Mouse (Mus musculus) cerebellum, adult 8-10 months (tissue): ENCODE measurements around the gene Srbd1.
A peak's percentile ranks its signal among the peaks of the same experiment; 100 is the strongest.

Experiments
- DNase-seq: peaks from one replicate; pipeline ENCODE4 v3.0.0; 2022

Gene Srbd1

DNA sequence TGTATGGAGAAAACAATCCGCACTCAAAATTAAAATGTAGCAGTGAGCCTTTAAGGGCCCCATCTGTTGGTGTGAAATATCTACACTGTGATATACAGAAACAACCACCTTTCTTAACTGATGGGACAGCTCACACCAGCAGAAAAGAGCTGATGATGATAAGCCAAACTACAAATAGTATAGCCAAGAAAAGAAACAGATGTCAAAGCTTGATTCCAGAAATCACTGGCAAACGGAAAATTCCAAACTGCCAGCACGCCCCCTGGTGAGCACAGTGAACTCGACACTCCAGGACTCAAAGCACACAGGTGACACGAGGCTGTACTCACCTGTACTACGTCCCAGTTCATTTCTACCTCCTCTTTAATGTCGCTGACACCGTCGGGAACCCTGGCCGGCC lies 9.1 kb downstream of the Srbd1 start:
- DNase-seq = no peak

DNA sequence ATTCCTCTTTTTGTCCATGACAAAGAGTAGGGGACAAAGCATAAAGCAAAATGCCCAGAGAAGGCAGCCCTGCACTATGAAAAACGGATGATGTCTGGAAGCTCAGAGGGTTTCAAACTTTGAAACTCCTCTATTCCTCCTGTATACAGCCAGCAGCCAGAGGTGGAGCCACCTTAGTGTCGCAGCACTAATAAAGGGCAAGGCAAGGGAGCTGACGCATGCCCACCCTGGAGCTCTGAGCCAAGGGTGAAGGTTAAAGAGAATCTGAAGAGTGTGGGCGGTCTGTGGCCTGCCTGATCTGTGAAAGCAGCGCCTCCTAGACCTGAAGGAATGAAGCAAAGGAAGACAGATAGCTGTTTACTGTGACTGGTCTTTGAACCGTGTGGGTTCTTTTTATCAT lies 10.5 kb downstream of the Srbd1 start:
- no peak for DNase-seq

DNA sequence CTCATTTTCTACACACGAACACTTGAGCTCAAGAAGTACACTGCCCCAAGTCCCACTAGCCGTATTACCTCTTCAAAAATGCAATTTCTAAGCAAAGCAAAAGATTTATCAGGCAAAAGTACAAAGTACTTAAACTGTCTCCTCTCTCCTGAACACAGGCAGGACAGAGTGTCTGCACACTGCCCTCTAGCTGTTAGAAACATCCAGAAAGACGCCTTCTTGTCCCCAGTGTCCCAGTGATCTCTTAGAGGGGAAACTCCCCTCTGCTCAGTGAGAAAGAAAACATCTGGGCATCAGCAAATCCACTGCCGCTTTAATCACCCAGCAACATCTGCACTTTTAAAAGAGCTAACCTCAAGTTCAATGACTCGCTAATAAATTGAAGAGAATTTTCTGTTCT lies 12.4 kb downstream of the Srbd1 start:
- no peak for DNase-seq

DNA sequence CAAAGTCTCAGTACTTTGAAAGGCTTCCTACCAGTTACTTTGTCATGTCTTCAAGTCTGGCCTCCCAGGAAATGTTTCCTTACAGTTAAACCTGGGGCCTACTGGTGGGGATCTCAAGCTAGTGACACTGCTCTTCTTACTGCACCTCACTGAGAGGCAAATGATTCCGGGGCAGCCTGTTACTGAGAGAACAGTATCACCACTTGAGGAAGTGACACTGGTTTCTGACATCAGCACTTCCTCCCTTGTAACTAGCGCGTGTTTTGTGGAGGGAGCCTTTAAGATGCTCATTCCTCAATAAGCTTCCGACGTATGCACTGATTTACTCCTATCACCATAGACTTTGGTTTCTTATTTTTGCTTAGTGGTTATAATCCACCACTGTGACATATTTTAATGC lies 16.8 kb downstream of the Srbd1 start:
- DNase-seq = no peak

DNA sequence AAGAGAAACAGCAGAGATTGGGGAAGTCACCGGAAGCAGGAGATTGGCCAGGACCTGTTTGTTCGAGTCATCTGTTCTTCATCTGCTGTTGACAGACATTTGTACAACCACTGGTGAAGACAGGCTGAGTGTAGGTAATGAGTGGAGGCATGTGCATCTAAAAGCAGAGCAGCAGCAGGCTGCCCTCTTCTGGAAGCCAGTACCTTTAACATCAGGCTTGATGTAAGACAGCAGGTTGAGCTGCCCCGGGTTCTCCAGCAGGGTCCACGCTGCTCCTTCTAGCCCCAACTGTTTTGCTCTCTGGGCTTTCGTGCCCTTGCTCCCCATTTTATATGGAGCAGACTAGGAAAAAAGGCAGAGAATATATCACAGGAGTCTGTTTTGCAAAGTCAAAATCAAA lies 19.1 kb downstream of the Srbd1 start:
- no peak for DNase-seq

DNA sequence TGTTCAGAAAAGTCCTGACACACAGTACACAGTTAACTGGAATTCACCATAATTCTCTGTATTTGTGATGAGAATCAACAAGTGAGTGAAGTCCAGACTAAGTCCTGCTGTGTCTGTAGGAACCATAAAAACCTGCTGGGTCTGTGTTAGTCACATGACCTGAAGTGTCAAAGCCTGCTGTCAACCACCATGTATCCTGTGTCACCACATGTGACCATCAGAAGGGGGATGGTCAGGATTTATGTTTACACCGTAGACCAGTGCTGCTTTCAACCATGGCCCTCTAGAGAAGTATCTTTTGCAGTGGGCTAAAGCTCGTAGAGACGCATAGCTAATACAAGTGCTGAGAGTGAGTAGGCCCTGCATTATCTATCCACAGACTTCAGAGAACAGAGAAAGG lies 21.8 kb downstream of the Srbd1 start:
- no peak for DNase-seq

DNA sequence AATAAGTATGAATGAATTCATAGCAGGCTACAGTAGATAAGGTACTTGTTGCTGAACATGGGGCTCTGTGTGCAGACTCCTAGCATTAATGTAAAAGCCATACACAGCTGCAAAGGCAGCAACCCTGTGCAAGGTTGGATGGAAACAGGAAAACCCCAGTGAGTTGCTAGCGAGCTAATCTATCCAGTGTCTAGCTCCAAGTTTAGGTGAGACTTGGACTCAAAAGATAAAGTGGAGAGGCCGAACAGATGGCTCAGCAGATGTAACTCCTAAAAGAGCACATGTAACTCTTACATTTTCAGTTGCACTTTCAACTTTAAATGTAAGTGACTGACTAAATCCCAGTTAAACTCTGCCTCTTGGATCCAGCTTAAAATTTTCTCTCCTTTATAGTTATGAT lies 48.1 kb downstream of the Srbd1 start:
- no peak for DNase-seq

DNA sequence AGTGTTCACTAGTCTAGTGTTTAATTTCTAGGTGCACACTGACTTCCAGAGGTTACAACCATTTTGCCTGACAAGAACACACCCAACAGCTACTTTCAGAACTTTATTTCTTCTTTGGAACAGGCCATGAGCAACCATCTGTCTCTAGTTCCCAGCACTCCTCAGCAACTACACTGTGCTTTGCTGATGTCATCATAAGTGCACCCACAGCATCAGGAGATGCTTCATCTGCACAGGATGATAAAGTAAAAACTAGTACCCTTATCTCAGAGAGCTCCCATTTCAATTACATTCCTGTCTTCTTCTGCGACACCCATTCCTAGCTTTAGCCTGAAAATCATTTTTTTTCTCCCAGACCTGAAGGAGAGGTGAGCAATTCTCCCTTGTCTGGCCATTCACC lies 51.9 kb downstream of the Srbd1 start:
- no peak for DNase-seq

DNA sequence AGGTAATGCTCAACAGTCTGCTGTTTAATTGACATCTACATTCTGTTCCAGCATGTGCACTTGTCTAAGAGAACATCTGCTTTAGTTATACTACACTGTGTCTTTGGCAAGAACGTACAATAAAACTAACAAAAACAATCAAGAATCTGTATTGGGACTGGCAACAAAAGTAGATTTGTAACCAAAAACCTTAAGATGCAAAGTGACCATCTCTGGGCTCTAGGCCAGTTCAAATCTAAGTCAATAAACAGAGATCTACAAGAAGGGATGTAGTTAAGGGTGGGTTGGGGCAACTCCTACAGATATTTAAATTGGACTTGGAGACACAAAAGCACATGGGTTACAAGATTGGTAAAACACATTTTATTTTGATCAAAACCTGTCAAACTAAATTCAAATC lies 53.3 kb downstream of the Srbd1 start:
- DNase-seq = no peak

DNA sequence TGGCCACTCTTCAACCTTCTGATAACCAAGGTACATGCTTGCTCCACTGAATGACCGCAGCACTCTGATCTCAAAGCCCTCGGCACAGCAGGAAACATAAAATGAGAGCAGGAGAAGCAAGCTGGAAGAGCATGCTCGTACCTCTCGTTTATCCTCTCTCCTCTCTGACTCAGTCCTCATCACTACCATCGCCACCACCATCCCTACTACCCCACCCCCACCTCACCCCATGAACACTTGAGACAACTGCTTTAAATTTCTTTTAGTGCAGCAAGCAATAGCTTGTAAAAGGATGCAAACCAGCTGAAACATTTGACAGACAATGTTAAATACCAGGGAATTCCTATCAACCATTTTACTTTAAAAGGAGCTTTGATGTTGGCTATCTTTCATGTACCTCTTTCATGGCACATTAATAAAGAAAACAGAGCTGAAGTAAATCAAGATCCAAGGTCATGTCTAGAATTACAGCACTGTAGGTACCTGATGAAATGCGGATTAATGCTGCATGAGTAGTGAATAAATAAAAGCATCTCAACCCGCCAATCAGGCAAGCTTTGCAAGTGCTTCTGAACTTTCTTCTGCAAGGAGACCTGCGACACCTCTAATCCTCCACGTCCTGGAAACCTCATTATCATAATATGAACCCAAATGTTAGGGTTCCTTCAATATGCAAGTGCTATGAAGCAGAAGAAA lies 54.9 kb downstream of the Srbd1 start:
- DNase-seq = no peak

DNA sequence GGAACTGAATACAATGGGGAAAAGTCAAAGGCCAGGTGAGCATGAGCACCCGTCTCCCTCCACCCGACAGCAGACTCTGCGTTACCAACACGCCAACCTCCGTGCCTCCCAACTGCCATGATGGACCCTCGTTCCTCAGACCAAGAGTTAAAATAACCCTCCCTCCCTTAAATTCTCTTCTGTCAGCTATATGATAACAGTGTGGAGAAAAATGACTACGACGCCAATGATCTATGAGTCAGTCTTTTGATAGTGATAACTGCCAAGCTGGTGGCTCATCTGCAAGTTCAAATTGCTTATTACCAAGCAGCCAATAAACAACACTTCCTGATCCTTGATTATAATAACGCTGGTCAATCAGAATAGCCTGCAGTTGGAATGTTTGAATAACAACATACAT lies 57.1 kb downstream of the Srbd1 start:
- DNase-seq = no peak

DNA sequence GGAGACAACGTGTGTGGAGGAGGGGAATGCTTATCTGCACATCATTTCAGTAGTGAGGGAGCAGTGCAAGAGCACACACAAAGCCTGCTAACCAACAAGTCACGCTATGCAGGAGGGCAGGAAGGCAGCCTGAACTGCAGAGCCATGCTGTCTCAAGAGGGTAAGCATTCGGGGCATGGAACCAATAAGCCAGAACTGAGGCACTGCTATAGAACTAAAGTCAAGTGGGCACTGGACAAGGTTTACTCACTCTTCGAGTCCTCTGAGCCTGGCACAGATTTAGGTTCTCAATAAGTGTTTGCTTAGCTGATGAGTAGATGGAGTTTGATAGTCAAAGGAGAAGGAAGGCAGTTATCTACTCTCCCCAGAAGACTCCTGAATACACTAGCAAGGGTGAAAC lies 58.8 kb downstream of the Srbd1 start:
- no peak for DNase-seq

DNA sequence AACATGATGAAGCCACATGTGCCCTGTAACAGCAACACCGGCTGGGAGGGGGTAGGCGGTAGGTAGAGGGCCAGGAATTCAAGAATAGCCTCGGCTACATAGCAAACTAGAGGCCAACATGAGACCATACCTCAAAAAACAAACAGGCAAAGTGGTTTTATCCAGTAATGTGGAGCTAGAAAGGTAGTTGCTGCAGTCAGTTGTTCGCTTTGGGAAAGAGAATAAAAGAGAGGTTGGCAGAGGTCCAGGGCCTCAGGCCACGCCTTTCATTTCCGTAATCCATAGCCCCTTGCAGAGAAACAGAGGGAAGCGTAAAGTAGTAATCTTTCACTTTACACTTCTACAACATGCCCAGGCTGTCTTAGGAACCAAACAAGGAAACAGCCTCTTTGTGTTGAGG lies 61.8 kb downstream of the Srbd1 start:
- no peak for DNase-seq

DNA sequence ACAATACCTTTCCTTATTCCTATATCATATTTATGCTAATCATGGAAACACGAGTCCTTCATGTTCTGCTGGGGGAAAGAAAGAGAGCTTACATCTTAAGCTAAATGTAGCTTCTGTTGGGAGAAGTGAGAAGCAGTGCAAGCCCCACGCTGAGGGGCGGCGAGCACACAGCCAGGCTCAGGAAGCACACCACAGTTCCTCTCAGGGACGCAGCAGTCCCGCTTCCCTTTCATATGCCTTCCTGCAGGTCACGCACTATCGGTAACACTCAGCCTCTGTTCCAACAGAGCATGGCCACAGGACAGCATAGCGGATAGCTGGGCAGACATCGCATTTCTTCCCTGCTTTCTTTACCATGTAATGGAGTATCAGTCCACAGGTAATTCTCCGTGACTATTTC lies 66.9 kb downstream of the Srbd1 start:
- DNase-seq = no peak

DNA sequence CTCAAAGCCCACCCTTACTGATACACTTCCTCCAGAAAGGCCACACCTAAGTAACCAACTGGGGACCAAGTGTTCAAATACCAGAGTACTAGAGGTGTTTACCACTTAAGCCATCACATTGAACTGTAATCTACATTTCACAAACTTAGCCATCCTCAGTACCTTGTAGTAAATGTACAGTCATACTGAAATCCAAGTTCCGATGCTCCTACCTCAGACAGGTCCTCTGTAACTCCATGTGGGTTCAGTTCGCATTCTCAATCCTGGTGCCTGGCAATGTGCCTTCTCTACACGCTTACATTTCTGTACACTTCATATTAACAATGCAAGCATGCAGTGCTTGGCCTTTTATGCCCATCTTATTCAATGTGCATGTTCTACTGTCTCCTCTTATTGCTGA lies 77.5 kb downstream of the Srbd1 start:
- DNase-seq = no peak

DNA sequence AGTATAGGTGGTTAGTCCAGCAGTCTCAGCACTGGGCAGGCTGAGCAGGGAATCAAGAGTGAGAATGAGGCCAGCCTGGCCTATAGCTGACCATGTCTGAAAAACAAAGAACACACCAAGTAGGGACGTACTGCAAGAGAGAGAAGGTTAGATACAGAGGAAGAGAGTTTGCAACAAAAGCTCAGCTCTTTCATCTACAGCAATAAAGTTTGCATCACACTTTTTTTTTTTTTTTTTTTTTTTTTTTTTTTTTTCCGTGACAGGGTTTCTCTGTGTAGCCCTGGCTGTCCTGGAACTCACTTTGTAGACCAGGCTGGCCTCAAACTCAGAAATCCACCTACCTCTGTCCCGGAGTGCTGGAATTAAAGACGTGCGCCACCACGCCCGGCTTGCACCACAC lies 79.1 kb downstream of the Srbd1 start:
- DNase-seq = no peak

DNA sequence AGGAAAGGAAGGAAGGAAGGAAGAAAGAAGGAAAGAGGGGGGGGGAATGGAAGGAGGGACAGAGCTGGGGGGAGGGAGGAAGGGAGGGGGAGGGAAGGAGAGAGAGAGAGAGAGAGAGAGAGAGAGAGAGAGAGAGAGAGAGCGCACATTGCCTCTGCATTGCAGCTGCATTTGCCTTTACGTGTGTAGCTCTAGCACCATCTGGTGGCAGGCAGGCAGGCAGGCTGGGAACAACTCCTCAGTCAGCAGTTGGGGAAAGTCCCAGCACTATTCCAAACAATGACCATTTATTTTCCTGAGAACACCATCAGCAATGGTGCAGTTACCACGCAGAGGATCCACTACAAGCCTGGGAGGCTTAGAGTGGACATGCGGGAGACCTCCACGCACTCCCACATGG lies 81.5 kb downstream of the Srbd1 start:
- peak; percentile 28 for DNase-seq

DNA sequence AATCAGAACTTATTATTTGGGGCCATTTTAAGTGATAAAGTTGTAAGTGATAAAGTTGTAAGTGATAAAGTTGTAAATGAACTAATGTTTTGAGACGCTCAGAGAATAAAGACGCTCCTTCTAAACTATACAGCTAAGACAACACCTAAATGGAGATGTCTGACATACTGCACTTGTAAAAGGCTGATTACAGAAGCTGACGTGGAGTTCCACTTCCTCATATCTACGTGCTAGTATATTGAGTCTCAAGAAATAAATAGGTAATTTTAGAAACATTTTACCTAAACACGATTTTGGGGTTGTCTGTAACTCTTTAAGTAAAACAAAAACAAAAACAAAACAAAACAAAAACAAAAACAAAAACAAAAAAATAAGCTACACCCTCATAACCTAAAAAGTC lies 84.1 kb downstream of the Srbd1 start:
- DNase-seq = no peak

DNA sequence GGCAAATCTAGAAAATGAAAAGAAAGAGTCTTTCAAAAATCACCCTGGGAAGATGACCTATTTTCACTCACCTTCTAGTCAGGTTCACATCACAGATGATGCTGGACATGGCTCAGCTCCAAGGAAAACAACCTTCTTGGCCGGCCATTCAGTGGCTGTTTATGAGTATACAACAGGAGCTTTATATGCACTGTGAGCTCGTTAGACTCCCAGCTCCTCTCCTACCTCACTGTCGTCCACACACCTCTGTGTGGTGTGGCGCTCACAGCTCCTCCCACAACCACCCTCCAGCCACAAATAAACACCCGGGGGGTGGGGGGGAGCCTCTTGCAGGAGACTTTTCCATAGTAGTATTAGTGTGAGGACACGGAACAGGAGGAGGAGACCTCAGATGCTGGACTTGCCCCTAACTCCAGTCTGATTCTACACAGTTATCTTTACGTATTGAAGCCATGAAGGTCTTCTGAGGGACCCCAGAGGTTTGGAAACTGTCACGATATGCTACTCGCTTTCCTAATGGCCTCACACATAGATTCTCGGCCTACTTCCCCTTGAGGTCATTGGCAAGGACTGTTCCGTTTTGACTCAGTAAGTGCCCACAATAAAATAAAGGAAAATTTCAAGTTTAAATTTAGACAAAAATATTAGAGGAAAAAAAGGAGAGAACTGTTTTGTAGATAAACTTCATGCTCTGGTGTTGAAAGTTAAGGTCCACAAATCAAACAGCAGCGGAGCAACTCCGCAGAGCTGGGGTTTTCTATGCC lies 104.6 kb downstream of the Srbd1 start:
- no peak for DNase-seq

DNA sequence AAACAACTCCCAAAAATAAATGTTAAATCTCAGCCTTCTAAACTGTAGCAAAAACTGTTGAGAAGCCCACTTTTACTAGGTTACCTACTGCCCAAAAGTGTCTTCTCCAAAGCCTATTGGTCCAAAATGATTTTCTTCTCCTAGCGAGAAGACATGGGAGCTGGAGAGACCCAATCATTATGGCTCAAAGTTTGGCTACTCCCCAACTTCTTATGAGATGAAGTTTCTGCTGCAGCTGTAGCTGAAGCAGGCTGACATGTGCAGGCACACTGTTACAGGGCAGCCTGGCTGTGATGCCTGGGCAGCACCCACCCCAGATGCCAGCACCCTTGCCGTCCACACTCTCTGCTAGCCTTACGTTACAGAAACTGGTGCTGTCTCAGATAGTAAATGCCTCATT lies 105.2 kb downstream of the Srbd1 start:
- DNase-seq = no peak

DNA sequence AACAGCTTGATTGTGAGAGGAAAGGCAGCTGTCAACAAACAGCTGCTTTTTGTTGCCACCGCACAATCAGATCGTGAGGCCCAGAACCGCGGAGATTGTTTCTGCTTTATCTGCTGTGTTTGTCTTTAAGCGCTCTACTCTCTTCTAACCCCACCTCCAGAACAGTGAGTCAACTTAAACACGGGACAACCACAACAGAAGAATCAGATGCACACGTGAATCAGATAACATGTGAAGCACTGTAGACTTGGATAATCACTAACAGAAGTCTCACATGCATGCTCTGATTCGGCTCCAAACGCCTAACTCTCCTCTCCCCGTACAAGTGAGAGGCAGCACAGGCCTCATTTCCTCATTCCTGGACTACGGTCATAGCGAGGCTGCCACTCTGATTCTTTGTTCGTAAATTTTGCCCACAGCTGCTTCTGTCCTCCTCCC lies 106.7 kb downstream of the Srbd1 start:
- no peak for DNase-seq

DNA sequence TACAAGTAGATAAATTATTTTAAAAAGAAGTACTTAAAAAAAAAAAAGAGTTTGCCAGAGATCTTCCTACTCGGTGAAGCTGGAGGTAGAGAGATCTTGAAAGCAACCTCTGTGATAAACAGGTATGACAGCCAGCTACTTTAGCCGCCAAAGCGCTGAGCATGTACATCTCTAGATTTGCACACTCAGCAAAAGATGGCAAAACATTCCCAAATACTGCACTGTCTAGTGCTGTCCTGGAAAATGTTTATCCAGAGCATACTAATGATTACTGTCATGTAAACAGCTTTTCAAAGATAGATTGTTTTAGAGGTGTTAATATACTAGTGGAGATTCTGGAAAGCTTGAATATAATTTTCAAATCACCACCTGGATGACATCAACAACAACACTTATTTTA lies 109.4 kb downstream of the Srbd1 start:
- no peak for DNase-seq

DNA sequence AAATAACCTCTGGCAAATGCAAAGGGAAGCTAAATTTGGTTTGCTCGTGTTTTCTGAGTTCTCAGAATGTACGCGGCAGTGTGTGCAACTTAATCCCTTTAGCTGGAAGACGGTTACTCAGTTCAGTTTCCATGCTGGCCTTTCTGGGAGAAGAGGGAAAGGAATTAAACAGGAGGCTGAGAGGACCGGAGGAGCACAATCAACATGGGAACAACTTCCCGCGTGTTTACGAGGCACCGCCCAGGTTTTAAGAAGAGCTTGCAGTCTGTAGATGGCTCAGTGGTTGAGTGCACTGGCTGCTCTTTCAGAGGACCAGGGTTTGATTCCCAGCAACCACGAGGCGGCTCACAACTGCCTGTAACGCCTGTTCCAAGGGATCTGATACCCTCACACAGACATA lies 109.8 kb downstream of the Srbd1 start:
- no peak for DNase-seq

DNA sequence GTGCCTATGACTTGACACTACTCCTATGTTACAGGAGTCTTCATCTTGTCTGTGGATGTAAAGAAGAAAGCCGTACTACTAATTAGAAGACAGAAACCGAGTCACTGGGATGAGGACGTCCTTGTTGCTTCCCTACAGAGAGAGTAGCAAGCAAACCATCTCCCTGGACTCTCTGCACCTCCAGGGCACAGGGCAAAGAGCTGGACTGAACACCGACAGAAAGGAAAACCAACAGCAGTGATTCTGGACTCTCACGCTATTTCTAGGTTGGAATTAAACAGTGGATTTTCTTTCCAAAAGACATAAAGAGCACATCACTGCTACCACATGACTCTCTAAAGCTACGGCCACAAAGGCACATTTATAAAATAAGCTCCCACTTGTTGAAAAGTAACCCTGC lies 110.3 kb downstream of the Srbd1 start:
- DNase-seq = no peak

DNA sequence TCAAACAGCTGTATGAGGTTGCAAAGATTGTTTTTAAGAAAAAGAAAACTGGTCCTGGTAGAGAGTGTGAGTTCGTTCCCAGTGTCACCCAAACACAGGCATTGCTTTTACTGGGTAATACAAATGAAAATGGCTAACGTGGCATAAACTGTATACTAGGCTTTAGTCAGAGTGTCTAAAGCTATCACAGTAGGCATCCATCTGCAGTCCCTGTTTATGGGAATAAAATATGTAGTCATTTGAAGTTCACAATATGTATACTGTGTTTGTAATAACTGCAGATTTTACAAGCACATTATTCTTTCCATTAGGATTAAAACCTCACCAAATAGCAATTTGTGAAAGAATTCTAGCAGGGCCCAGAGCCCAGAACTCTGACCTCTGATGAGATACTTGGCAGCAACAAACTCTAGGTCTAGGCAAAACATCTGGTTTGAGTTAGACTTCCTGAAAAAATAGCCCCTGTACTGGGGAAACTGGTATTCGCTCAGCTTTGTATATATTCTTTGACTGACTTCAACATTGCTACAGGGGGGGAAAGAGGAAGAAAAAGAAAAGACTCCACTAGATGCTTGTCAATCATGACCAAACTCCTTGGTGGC lies 112.8 kb downstream of the Srbd1 start:
- DNase-seq = no peak
